Mouse (Mus musculus) thymus, adult 2 months (tissue): Measurements from ENCODE around the gene Slc12a9.

Experiments used
- CTCF ChIP-seq: fragments of 200-500 bp; IDR thresholded peaks from 2 replicates; pipeline ENCODE4 v1.5.1; 2012; ENCODE audit warnings: mild to moderate bottlenecking, control low read depth, low read length, moderate library complexity, borderline replicate concordance; ENCODE audit not compliant: control insufficient read depth, poor library complexity, insufficient read depth; ENCODE audit errors: extremely low read depth
- POLR2A ChIP-seq: fragments of 200-500 bp; IDR thresholded peaks from 2 replicates; pipeline ENCODE4 v1.6.1; 2012; ENCODE audit warnings: mild to moderate bottlenecking, low read length, control low read depth, moderate library complexity; ENCODE audit not compliant: control insufficient read depth, poor library complexity, insufficient read depth; ENCODE audit errors: extremely low read depth

- TF ChIP-seq CTCF (no peak), POLR2A (no peak)
Observed at GRCm38 (mm10) chr5:137381152-137381551, 47.8 kb upstream of the Slc12a9 start.
